Mouse (Mus musculus): Measurements from ENCODE around the gene Hook1.

DNA sequence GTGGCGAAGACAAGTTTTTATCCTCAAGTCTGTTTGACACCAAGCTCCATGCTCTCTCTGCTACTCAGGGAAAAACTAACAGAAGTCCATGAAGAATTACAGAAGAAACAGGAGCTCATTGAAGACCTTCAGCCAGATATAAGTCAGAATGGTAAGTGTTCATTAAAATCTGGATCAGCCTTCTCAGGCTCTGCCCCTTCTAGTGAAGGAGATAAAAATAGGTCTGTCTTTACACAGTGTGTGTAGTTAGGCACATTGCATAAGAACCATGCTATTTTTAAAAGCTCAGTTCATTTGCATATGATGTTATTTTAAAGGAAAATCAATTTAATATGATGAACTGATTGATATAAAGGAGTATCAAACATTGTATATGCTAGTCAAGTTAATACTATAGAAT, 49.8 kb downstream of the Hook1 start:
- no peak for TF ChIP-seq POLR2A (IDR thresholded peaks at IDR 0.05; ENCODE audit: borderline replicate concordance, extremely low read depth, low read depth, low read length)
- no peak for TF ChIP-seq CTCF (IDR thresholded peaks at IDR 0.05; ENCODE audit: insufficient read depth, low read length)
